Mouse (Mus musculus): ENCODE measurements around the gene Ccdc177.

DNA sequence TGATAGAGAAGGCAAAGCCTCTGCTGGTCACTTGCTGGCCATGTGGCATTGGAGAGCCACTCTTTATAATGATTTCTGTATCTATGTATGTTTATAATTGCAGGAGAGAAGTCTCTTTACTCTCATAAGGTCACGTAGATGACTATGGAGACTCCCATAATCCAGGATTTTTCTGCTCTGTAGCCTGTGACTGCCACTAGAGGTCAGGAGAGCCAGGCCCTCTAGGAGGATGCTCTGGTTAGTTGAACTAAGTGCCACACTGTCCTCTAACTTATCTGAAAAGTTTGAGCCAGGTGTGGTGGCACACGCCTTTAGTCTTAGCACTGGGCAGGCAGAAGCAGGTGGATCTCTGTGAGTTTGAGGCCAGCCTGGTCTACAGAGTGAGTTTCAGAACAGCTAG is 31.7 kb downstream of the Ccdc177 start:
- TF ChIP-seq POLR2A (IDR thresholded peaks at IDR 0.05; ENCODE audit: extremely low read depth, insufficient read depth, low read length) = no peak
- TF ChIP-seq CTCF (IDR thresholded peaks at IDR 0.05; ENCODE audit: extremely low read depth, insufficient read depth, low read length) = peak; percentile 38; the same call in 1 of the 2 replicates
